Mouse (Mus musculus): ENCODE results near the gene Gm10073.

GRCm38 (mm10) chr8:106561097-106561865 is 12.0 kb downstream of the Gm10073 start:
- peak; percentile 1 for TF ChIP-seq USF1 (IDR thresholded peaks at IDR 0.05; ENCODE audit: low read depth)
- peak; percentile 33 for TF ChIP-seq POLR2A (IDR thresholded peaks at IDR 0.05; ENCODE audit: insufficient read length, low read depth)
- TF ChIP-seq TCF12 (IDR thresholded peaks at IDR 0.05; ENCODE audit: insufficient read depth, poor library complexity, severe bottlenecking) = no peak
- TF ChIP-seq MAX (IDR thresholded peaks at IDR 0.05; ENCODE audit: low read depth) = peak; percentile 47
- TF ChIP-seq TCF3 (IDR thresholded peaks at IDR 0.05; ENCODE audit: insufficient read length, low read depth) = no peak
- TF ChIP-seq E2F4 (IDR thresholded peaks at IDR 0.05; ENCODE audit: insufficient read depth) = no peak

Measured in myocyte (in vitro differentiated cells).